Mouse (Mus musculus) liver, embryonic 14.5 days (tissue): ENCODE data around the gene Gm17490. TPM values are rescaled to one million over a fixed set of nuclear protein-coding genes. Genes with fewer than 3 reads are reported as not detected.

Experiments
- ATAC-seq: fragments of 200-750 bp; cut with Nextera tagmentation; 2 replicates; pipeline ENCODE4 v1.8.0; 2017; ENCODE audit warnings: moderate number of reproducible peaks, mild to moderate bottlenecking, moderate library complexity; ENCODE audit not compliant: insufficient read depth
- DNase-seq, 3 experiments: peaks; one replicate each; pipeline ENCODE4 v3.0.0-alpha.2; 2012 to 2013; ENCODE audit warnings: low read depth in 3 of 3, low spot score in 3 of 3
- H3K27ac ChIP-seq: fragments of 300-500 bp; sonication (generic); 2 replicates; pipeline ENCODE4 v1.5.1; 2014; ENCODE audit warnings: moderate library complexity, mild to moderate bottlenecking, control low read depth, inconsistent platforms
- H3K27me3 ChIP-seq: fragments of 300-500 bp; sonication (generic); 2 replicates; pipeline ENCODE4 v1.6.1; 2014; ENCODE audit warnings: mild to moderate bottlenecking, low read length, moderate library complexity; ENCODE audit not compliant: control insufficient read depth, insufficient read depth
- H3K36me3 ChIP-seq: fragments of 300-500 bp; sonication (generic); replicated peaks from 2 replicates; pipeline ENCODE4 v1.6.1; 2014; ENCODE audit warnings: low read depth; ENCODE audit not compliant: control insufficient read depth, insufficient read depth
- H3K4me1 ChIP-seq, 2 experiments: fragments of 200-500 bp in 1 of 2; fragments of 300-500 bp in 1 of 2; sonication (generic) in 1 of 2; replicated peaks; 2 replicates each; pipeline ENCODE4 v1.6.1; 2012 to 2014; ENCODE audit warnings: antibody characterized with exemption in 1 of 2, inconsistent platforms in 1 of 2, low read length in 1 of 2; ENCODE audit not compliant: control insufficient read depth in 2 of 2, insufficient read depth in 2 of 2
- H3K4me2 ChIP-seq: fragments of 300-500 bp; sonication (generic); 2 replicates; pipeline ENCODE4 v1.6.1; 2014; ENCODE audit warnings: low read depth, mild to moderate bottlenecking, control low read depth, moderate library complexity
- H3K4me3 ChIP-seq, 2 experiments: fragments of 200-500 bp in 1 of 2; fragments of 300-500 bp in 1 of 2; sonication (generic) in 1 of 2; 2 replicates each; pipeline ENCODE4 v1.5.1; 2012 to 2014; ENCODE audit warnings: low read depth in 2 of 2, low read length in 2 of 2, mild to moderate bottlenecking in 2 of 2, control low read depth in 1 of 2, inconsistent platforms in 1 of 2, moderate library complexity in 1 of 2; ENCODE audit not compliant: insufficient read depth in 1 of 2
- H3K9ac ChIP-seq: fragments of 300-500 bp; sonication (generic); replicated peaks from 2 replicates; pipeline ENCODE4 v1.6.1; 2014; ENCODE audit warnings: mild to moderate bottlenecking, control low read depth, moderate library complexity
- H3K9me3 ChIP-seq: fragments of 300-500 bp; sonication (generic); 2 replicates; pipeline ENCODE4 v1.6.1; 2016; ENCODE audit warnings: low read length, mixed read lengths; ENCODE audit not compliant: control insufficient read depth
- CTCF ChIP-seq: IDR thresholded peaks from 2 replicates; pipeline ENCODE4 v1.5.1; 2016; ENCODE audit warnings: antibody characterized with exemption, low read depth, control low read depth
- EP300 ChIP-seq: IDR thresholded peaks from 2 replicates; pipeline ENCODE4 v1.6.1; 2016; ENCODE audit warnings: antibody characterized with exemption, low read depth
- WGBS: fragments of 180-500 bp; shearing (Covaris S2); extraction: QIAGEN DNeasy Blood & Tissue Kit; methylation state at CpG from one replicate; pipeline ENCODE4 v1.1.7; 2014; ENCODE audit not compliant: insufficient replicate concordance; 5-methylcytosine and 5-hydroxymethylcytosine counted together
- polyA plus RNA-seq, 2 experiments: library from polyadenylated mRNA; depleted of rRNA in 1 of 2; stranded (reverse) in 1 of 2; unstranded in 1 of 2; fragments of >200 nt; fragmentation: Nextera tagmentation in 1 of 2; extraction: Ambion mirVana in 1 of 2; gene quantifications; 2 replicates each; pipeline versions ENCODE4 v1.2.1 to v1.2.3; 2012 to 2014

Gene Gm17490
- polyA plus RNA-seq, 2 experiments: not detected

- Histone ChIP-seq H3K9ac (no peak overlapping the region), H3K4me2 (peak overlapping the region; percentile 47), H3K9me3 (no peaks in the 10 kb centered on the region), H3K4me1 (no peaks in the 10 kb centered on the region), H3K27ac (no peak overlapping the region), H3K36me3 (no peaks in the 10 kb centered on the region), H3K4me3 (no peak overlapping the region), H3K27me3 (no peaks in the 10 kb centered on the region)
- 4% methylated on average over 10 of the region's 10 CpGs for WGBS
- DNase-seq (peak; percentile 43 to 54 (median 53)), ATAC-seq (peak; percentile 65; the same call in 1 of the 2 replicates)
- peak; percentile 86 for TF ChIP-seq CTCF
- no peak for TF ChIP-seq EP300
These were observed 37.9 kb upstream of the Gm17490 start for GRCm38 (mm10) chr2:11663961-11664360.

- no peaks in the 10 kb centered on the region for H3K4me1 ChIP-seq
- 79% methylated on average over 1 of the region's 1 CpGs for WGBS
- H3K4me3 ChIP-seq: no peak overlapping the region
- no peak for TF ChIP-seq CTCF
- no peak for TF ChIP-seq EP300
- no peak overlapping the region for H3K27ac ChIP-seq
- H3K9ac ChIP-seq: no peak overlapping the region
- no peak for DNase-seq
- no peak for ATAC-seq
- no peaks in the 10 kb centered on the region for H3K9me3 ChIP-seq
- H3K36me3 ChIP-seq: no peaks in the 10 kb centered on the region
- no peaks in the 10 kb centered on the region for H3K27me3 ChIP-seq
- no peak overlapping the region for H3K4me2 ChIP-seq
These were observed 36.8 kb upstream of the Gm17490 start for GRCm38 (mm10) chr2:11662907-11663230.

DNA sequence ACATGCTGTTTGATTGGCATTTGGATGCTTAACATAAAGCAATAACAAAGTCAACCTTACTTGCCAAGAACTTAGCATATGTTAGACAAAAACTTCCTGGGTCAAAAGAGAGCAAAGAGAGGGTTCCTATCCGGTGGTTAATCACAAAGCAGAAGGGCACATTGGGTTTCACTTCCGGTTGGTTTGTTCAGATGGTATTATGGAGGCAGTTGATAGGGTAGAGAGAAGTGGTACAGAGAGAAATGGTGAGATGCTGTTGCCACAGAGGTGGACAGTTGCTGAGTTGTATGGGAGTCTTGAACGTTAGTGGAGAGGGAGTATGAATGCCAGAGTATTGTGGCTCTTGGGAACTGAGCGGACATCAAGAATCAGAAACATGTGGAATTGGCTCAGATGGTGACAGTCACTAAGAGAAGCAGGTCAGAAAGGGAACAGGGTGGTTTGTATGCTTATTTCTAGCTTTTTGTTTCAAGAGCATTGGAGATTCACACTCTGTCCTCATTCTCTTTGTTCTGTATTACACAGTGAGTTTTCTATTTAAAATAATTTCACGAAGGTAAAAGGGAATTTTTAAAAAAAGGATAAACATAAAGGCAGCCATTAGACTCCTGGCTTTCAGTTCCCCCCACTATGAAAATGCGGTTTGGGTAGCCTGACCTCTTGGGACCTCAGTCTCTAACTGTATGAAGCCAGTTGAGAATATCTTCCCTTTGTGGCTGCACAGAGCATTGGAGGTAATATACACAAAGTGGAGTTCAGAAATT, 36.3 kb upstream of the Gm17490 start:
- Histone ChIP-seq H3K9ac (no peak overlapping the region), H3K27me3 (no peaks in the 10 kb centered on the region), H3K4me1 (no peaks in the 10 kb centered on the region), H3K4me3 (no peak overlapping the region), H3K27ac (no peak overlapping the region), H3K9me3 (no peaks in the 10 kb centered on the region), H3K36me3 (no peaks in the 10 kb centered on the region), H3K4me2 (no peak overlapping the region)
- DNase-seq: no peak
- no peak for ATAC-seq
- WGBS: 60% methylated on average over 6 of the region's 6 CpGs
- TF ChIP-seq CTCF: no peak
- no peak for TF ChIP-seq EP300

DNA sequence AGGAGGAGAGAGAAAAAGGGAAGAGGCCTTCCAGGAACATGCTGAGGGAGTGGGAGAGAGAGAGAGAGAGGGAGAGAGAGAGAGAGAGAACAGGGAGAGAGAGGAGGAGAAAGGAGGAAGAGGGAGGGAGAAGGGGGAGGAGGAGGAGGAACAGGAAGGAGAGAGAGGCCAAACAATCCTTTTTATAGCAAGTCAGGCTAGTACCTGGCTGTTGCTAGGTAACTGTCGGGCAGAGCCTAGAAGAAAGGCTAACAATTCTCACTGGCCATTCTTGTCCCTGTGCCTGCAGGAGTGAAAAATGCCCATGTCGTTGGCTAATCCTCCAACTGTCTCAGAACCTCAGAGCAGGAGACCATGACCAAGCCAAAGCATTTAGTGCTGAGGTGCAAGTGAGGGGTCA, 33.2 kb upstream of the Gm17490 start:
- Histone ChIP-seq H3K4me3 (no peak overlapping the region), H3K27ac (no peak overlapping the region), H3K36me3 (no peaks in the 10 kb centered on the region), H3K9ac (no peak overlapping the region), H3K4me1 (no peaks in the 10 kb centered on the region), H3K27me3 (no peaks in the 10 kb centered on the region), H3K4me2 (no peak overlapping the region), H3K9me3 (no peaks in the 10 kb centered on the region)
- no peak for ATAC-seq
- 25% methylated on average over 2 of the region's 2 CpGs for WGBS
- TF ChIP-seq CTCF (no peak), EP300 (no peak)
- DNase-seq: no peak

GRCm38 (mm10) chr2:11657581-11657980, 31.5 kb upstream of the Gm17490 start:
- H3K4me1 ChIP-seq: no peaks in the 10 kb centered on the region
- H3K36me3 ChIP-seq: no peaks in the 10 kb centered on the region
- no peak overlapping the region for H3K9ac ChIP-seq
- no peak overlapping the region for H3K4me2 ChIP-seq
- TF ChIP-seq CTCF: no peak
- no peak for TF ChIP-seq EP300
- DNase-seq (no peak), ATAC-seq (no peak)
- 30% methylated on average over 2 of the region's 2 CpGs for WGBS
- H3K27ac ChIP-seq: no peak overlapping the region
- no peak overlapping the region for H3K4me3 ChIP-seq
- no peaks in the 10 kb centered on the region for H3K27me3 ChIP-seq
- H3K9me3 ChIP-seq: no peaks in the 10 kb centered on the region
